Mouse (Mus musculus): Measurements from ENCODE around the gene Foxp2. TPM values are rescaled to one million over a fixed set of nuclear protein-coding genes. Genes with fewer than 3 reads are reported as not detected.

Foxp2 gene
- polyA plus RNA-seq, 1 experiment from 2014 or later: 14.8 TPM

- 69% methylated on average over 5 of the region's 5 CpGs for WGBS (ENCODE audit: insufficient replicate concordance)
- no peak overlapping the region for H3K4me2 ChIP-seq
- no peak for ATAC-seq (replicated peaks; ENCODE audit: insufficient number of reproducible peaks, low FRiP score, low TSS enrichment)
These were observed 392.9 kb downstream of the Foxp2 start for GRCm38 (mm10) chr6:15294081-15294480.

GRCm38 (mm10) chr6:15299279-15299678, 398.1 kb downstream of the Foxp2 start:
- no peak overlapping the region for H3K9ac ChIP-seq (ENCODE audit: low read depth, low read length)
- ATAC-seq (replicated peaks; ENCODE audit: insufficient number of reproducible peaks, low FRiP score, low TSS enrichment): no peak
- H3K36me3 ChIP-seq (ENCODE audit: control insufficient read depth, insufficient read depth, low read length): no peaks in the 10 kb centered on the region
- H3K9me3 ChIP-seq (replicated peaks; ENCODE audit: control insufficient read depth, low read length): no peaks in the 10 kb centered on the region
- no peaks in the 10 kb centered on the region for H3K27me3 ChIP-seq (ENCODE audit: control insufficient read depth, insufficient read depth, low read length)
- 19% methylated on average over 1 of the region's 1 CpGs for WGBS (ENCODE audit: insufficient replicate concordance)
- H3K4me3 ChIP-seq (ENCODE audit: low read depth, low read length): no peak overlapping the region
- H3K4me2 ChIP-seq: no peak overlapping the region
- H3K4me1 ChIP-seq (ENCODE audit: control insufficient read depth, insufficient read depth, low read length): 0 out of 2 replicates have a peak, but pooled peaks cover 3% of the 10 kb centered on the region
- H3K27ac ChIP-seq (ENCODE audit: low read depth, low read length): no peak overlapping the region

More at GRCm38 (mm10) chr6:15294081-15294480, 392.9 kb downstream of the Foxp2 start:
- H3K4me1 ChIP-seq (ENCODE audit: control insufficient read depth, insufficient read depth, low read length): no peaks in the 10 kb centered on the region
- H3K36me3 ChIP-seq (ENCODE audit: control insufficient read depth, insufficient read depth, low read length): no peaks in the 10 kb centered on the region
- H3K9ac ChIP-seq (ENCODE audit: low read depth, low read length): no peak overlapping the region
- no peaks in the 10 kb centered on the region for H3K27me3 ChIP-seq (ENCODE audit: control insufficient read depth, insufficient read depth, low read length)
- no peaks in the 10 kb centered on the region for H3K9me3 ChIP-seq (replicated peaks; ENCODE audit: control insufficient read depth, low read length)
- H3K27ac ChIP-seq (ENCODE audit: low read depth, low read length): no peak overlapping the region
- no peak overlapping the region for H3K4me3 ChIP-seq (ENCODE audit: low read depth, low read length)

GRCm38 (mm10) chr6:15310671-15311070, 409.5 kb downstream of the Foxp2 start:
- H3K4me3 ChIP-seq (ENCODE audit: low read depth, low read length): no peak overlapping the region
- H3K9me3 ChIP-seq (replicated peaks; ENCODE audit: control insufficient read depth, low read length): no peaks in the 10 kb centered on the region
- H3K4me2 ChIP-seq: no peak overlapping the region
- no peaks in the 10 kb centered on the region for H3K36me3 ChIP-seq (ENCODE audit: control insufficient read depth, insufficient read depth, low read length)
- H3K4me1 ChIP-seq (ENCODE audit: control insufficient read depth, insufficient read depth, low read length): no peaks in the 10 kb centered on the region
- no peak for ATAC-seq (replicated peaks; ENCODE audit: insufficient number of reproducible peaks, low FRiP score, low TSS enrichment)
- no peak overlapping the region for H3K9ac ChIP-seq (ENCODE audit: low read depth, low read length)
- H3K27ac ChIP-seq (ENCODE audit: low read depth, low read length): no peak overlapping the region
- WGBS (ENCODE audit: insufficient replicate concordance): 64% methylated on average over 5 of the region's 5 CpGs
- no peaks in the 10 kb centered on the region for H3K27me3 ChIP-seq (ENCODE audit: control insufficient read depth, insufficient read depth, low read length)

GRCm38 (mm10) chr6:15316948-15317347, 415.8 kb downstream of the Foxp2 start:
- no peak for ATAC-seq (replicated peaks; ENCODE audit: insufficient number of reproducible peaks, low FRiP score, low TSS enrichment)
- no peak overlapping the region for H3K27ac ChIP-seq (ENCODE audit: low read depth, low read length)

GRCm38 (mm10) chr6:15318343-15318742, 417.2 kb downstream of the Foxp2 start:
- no peaks in the 10 kb centered on the region for H3K4me1 ChIP-seq (ENCODE audit: control insufficient read depth, insufficient read depth, low read length)
- H3K36me3 ChIP-seq (ENCODE audit: control insufficient read depth, insufficient read depth, low read length): no peaks in the 10 kb centered on the region
- no peaks in the 10 kb centered on the region for H3K9me3 ChIP-seq (replicated peaks; ENCODE audit: control insufficient read depth, low read length)
- no peak overlapping the region for H3K4me2 ChIP-seq
- no peak overlapping the region for H3K27ac ChIP-seq (ENCODE audit: low read depth, low read length)
- H3K9ac ChIP-seq (ENCODE audit: low read depth, low read length): no peak overlapping the region
- no peak overlapping the region for H3K4me3 ChIP-seq (ENCODE audit: low read depth, low read length)
- no peak for ATAC-seq (replicated peaks; ENCODE audit: insufficient number of reproducible peaks, low FRiP score, low TSS enrichment)
- H3K27me3 ChIP-seq (ENCODE audit: control insufficient read depth, insufficient read depth, low read length): no peaks in the 10 kb centered on the region
- 87% methylated on average over 2 of the region's 2 CpGs for WGBS (ENCODE audit: insufficient replicate concordance)

More at GRCm38 (mm10) chr6:15316948-15317347, 415.8 kb downstream of the Foxp2 start:
- Histone ChIP-seq H3K4me1 (ENCODE audit: control insufficient read depth, insufficient read depth, low read length) (no peaks in the 10 kb centered on the region), H3K27me3 (ENCODE audit: control insufficient read depth, insufficient read depth, low read length) (no peaks in the 10 kb centered on the region), H3K4me2 (no peak overlapping the region), H3K36me3 (ENCODE audit: control insufficient read depth, insufficient read depth, low read length) (no peaks in the 10 kb centered on the region), H3K4me3 (ENCODE audit: low read depth, low read length) (no peak overlapping the region), H3K9ac (ENCODE audit: low read depth, low read length) (no peak overlapping the region), H3K9me3 (replicated peaks; ENCODE audit: control insufficient read depth, low read length) (no peaks in the 10 kb centered on the region)
- WGBS (ENCODE audit: insufficient replicate concordance): 35% methylated on average over 2 of the region's 2 CpGs

DNA sequence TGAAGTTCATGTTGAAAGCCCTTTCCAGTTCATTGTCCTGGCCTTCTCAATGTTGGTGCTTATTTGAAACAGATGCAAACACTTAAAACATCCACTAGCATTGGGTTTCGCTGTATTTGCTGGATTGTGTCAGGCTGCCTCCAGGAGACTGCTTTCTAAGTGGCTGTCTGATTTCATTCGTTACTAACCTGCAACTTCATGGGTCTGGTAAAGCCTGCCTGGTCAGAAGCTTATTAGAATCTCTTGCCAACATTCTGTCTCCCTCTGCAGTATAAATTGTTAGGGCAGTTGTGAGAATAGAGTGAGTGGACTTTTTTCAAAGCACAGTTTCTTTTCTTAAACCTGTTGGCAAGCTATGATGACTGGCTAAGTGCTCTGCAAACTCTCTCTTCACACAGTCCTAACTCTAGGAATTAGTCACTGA, 420.4 kb downstream of the Foxp2 start:
- Histone ChIP-seq H3K4me3 (ENCODE audit: low read depth, low read length) (no peak overlapping the region), H3K9ac (ENCODE audit: low read depth, low read length) (no peak overlapping the region), H3K9me3 (replicated peaks; ENCODE audit: control insufficient read depth, low read length) (no peaks in the 10 kb centered on the region), H3K27ac (ENCODE audit: low read depth, low read length) (peak overlapping the region; percentile 46; the same call in 1 of the 2 replicates), H3K36me3 (ENCODE audit: control insufficient read depth, insufficient read depth, low read length) (no peaks in the 10 kb centered on the region), H3K4me2 (0 out of 2 replicates have a peak overlapping the region, but pooled peaks have one; percentile 17), H3K4me1 (ENCODE audit: control insufficient read depth, insufficient read depth, low read length) (no peaks in the 10 kb centered on the region), H3K27me3 (ENCODE audit: control insufficient read depth, insufficient read depth, low read length) (no peaks in the 10 kb centered on the region)
- 20% methylated on average over 2 of the region's 2 CpGs for WGBS (ENCODE audit: insufficient replicate concordance)
- no peak for ATAC-seq (replicated peaks; ENCODE audit: insufficient number of reproducible peaks, low FRiP score, low TSS enrichment)

- Histone ChIP-seq H3K9ac (ENCODE audit: low read depth, low read length) (no peak overlapping the region), H3K4me2 (no peak overlapping the region), H3K36me3 (ENCODE audit: control insufficient read depth, insufficient read depth, low read length) (no peaks in the 10 kb centered on the region), H3K4me1 (ENCODE audit: control insufficient read depth, insufficient read depth, low read length) (no peaks in the 10 kb centered on the region), H3K9me3 (replicated peaks; ENCODE audit: control insufficient read depth, low read length) (no peaks in the 10 kb centered on the region), H3K4me3 (ENCODE audit: low read depth, low read length) (no peak overlapping the region), H3K27me3 (ENCODE audit: control insufficient read depth, insufficient read depth, low read length) (no peaks in the 10 kb centered on the region), H3K27ac (ENCODE audit: low read depth, low read length) (no peak overlapping the region)
- ATAC-seq (replicated peaks; ENCODE audit: insufficient number of reproducible peaks, low FRiP score, low TSS enrichment): no peak
These were observed 421.9 kb downstream of the Foxp2 start for GRCm38 (mm10) chr6:15323099-15323498.

DNA sequence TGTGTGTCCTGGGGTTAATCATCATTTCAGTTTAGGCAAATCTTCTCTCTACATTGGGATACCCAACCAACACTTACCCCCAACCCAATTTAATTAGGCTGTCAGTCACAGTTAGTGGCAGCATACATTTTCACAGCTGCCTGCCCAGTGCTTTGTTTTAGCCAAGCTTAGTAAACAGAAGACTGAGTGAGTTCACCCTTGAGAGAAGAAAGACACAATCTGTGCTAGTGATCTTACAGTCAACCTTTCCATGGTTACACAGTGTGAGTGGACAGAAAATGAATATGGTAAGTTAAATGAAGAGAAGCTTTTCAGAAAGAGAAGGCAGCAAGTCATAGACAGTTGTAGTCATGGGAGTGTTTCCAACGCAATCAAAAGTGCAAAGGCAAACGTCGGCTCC, 446.6 kb downstream of the Foxp2 start:
- no peak overlapping the region for H3K4me2 ChIP-seq
- H3K27me3 ChIP-seq (ENCODE audit: control insufficient read depth, insufficient read depth, low read length): no peaks in the 10 kb centered on the region
- no peak overlapping the region for H3K27ac ChIP-seq (ENCODE audit: low read depth, low read length)
- H3K9ac ChIP-seq (ENCODE audit: low read depth, low read length): no peak overlapping the region
- WGBS (ENCODE audit: insufficient replicate concordance): 88% methylated on average over 3 of the region's 3 CpGs
- no peak overlapping the region for H3K4me3 ChIP-seq (ENCODE audit: low read depth, low read length)
- no peaks in the 10 kb centered on the region for H3K9me3 ChIP-seq (replicated peaks; ENCODE audit: control insufficient read depth, low read length)
- H3K4me1 ChIP-seq (ENCODE audit: control insufficient read depth, insufficient read depth, low read length): no peaks in the 10 kb centered on the region
- no peak for ATAC-seq (replicated peaks; ENCODE audit: insufficient number of reproducible peaks, low FRiP score, low TSS enrichment)
- H3K36me3 ChIP-seq (ENCODE audit: control insufficient read depth, insufficient read depth, low read length): no peaks in the 10 kb centered on the region

DNA sequence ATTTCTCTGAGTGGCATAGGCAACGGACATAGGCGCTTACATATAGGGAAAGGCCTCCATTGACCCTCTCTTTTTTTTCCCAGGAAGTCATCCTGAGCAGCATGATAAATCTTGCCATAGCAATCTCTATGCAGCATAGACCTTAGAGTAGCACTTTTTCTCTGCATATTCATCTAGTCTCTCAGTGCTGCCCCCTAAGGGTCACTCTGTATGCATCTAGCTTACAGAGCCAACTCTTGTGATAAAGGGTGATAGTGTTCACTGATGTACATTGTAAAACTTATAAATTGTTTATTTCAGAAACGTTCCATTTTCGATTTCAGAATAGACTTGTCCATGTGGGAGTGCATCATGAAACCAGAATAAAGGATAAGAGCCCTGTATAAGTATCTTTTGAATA, 454.7 kb downstream of the Foxp2 start:
- no peak overlapping the region for H3K4me3 ChIP-seq (ENCODE audit: low read depth, low read length)
- no peaks in the 10 kb centered on the region for H3K27me3 ChIP-seq (ENCODE audit: control insufficient read depth, insufficient read depth, low read length)
- ATAC-seq (replicated peaks; ENCODE audit: insufficient number of reproducible peaks, low FRiP score, low TSS enrichment): no peak
- no peak overlapping the region for H3K27ac ChIP-seq (ENCODE audit: low read depth, low read length)
- no peak overlapping the region for H3K9ac ChIP-seq (ENCODE audit: low read depth, low read length)
- 79% methylated on average over 4 of the region's 4 CpGs for WGBS (ENCODE audit: insufficient replicate concordance)
- H3K9me3 ChIP-seq (replicated peaks; ENCODE audit: control insufficient read depth, low read length): no peaks in the 10 kb centered on the region
- H3K4me1 ChIP-seq (ENCODE audit: control insufficient read depth, insufficient read depth, low read length): no peaks in the 10 kb centered on the region
- no peaks in the 10 kb centered on the region for H3K36me3 ChIP-seq (ENCODE audit: control insufficient read depth, insufficient read depth, low read length)
- H3K4me2 ChIP-seq: no peak overlapping the region

Data from heart, embryonic 11.5 days (tissue).